Mouse (Mus musculus): ENCODE results near the gene Gnaz.

GRCm38 (mm10) chr10:74973026-74973425 is 6.0 kb downstream of the Gnaz start:
- TF ChIP-seq CTCF (IDR thresholded peaks at IDR 0.05; ENCODE audit: control insufficient read depth, insufficient read depth, insufficient read length) (no peak), MAX (IDR thresholded peaks at IDR 0.05) (no peak)
